ENCODE assay signal across 14 mouse cellular contexts in genomic region chr14:48257759-48258158, GRCm38 (mm10).
DNase-seq lines count a peak whose midpoint lies in the region; ATAC-seq and TF ChIP-seq lines count a peak whose summit lies in the region.
"Had no signal": no experiment of that assay in that cellular context is flagged by ENCODE, and none has a peak within 500 bp of the region (broad histone marks: within the 10 kb centered on the region; RNA-seq: fewer than 3 reads in every experiment).

No protein-coding gene starts in this region.

- 58% methylated on average over 7 of the region's 7 CpGs for WGBS in lung, embryonic 14.5 days

- peaks cover 26% of the 10 kb centered on the region for H3K36me3 ChIP-seq in lung, embryonic 14.5 days (ENCODE audit: insufficient read depth)

- H3K4me3 ChIP-seq in lung, embryonic 14.5 days (ENCODE audit: low read depth, low read length), result no peak overlapping the region
- H3K4me3 ChIP-seq: embryonic facial prominence, embryonic 12.5 days; forebrain, embryonic 10.5 days had no signal

- TF ChIP-seq CTCF in lung, embryonic 14.5 days (IDR thresholded peaks at IDR 0.05; ENCODE audit: low read depth), result no peak

- H3K27ac ChIP-seq in lung, embryonic 14.5 days (ENCODE audit: low read depth), result no peak overlapping the region
- H3K27ac ChIP-seq: embryonic facial prominence, embryonic 12.5 days; forebrain, embryonic 10.5 days had no signal

- DNase-seq in heart, postnatal 4 days, result peak; percentile 22
- no peak for DNase-seq in heart, adult 8-10 months (ENCODE audit: low spot score)
- peak; percentile 43 for DNase-seq in lung, embryonic 14.5 days
- DNase-seq in lung, postnatal 25 days (ENCODE audit: low spot score), result no peak
- DNase-seq in cerebellum, adult 11 months, result peak; percentile 56
- DNase-seq in cerebellum, postnatal 10 days, result peak; percentile 77 to 82
- DNase-seq in adrenal gland, adult (ENCODE audit: inconsistent age in 2 of 2, low spot score in 1 of 2), result no peak
- no peak for DNase-seq in right cerebral cortex, postnatal 14 days
- DNase-seq: adrenal gland, adult 8-10 months; spleen, adult 18-20 months had no signal

- no peaks in the 10 kb centered on the region for H3K9me3 ChIP-seq in lung, embryonic 14.5 days (ENCODE audit: low read depth, low read length)
- H3K9me3 ChIP-seq: embryonic facial prominence, embryonic 12.5 days; forebrain, embryonic 10.5 days had no signal

- H3K4me1 ChIP-seq in lung, embryonic 14.5 days (ENCODE audit: insufficient read depth), result no peaks in the 10 kb centered on the region
- H3K4me1 ChIP-seq: embryonic facial prominence, embryonic 12.5 days had no signal

- no peak for ATAC-seq in lung, embryonic 14.5 days (ENCODE audit: insufficient read depth)
- ATAC-seq: inflammation-experienced regulatory T-cells, adult 6 months had no signal

- no peak overlapping the region for H3K9ac ChIP-seq in lung, embryonic 14.5 days
- H3K9ac ChIP-seq: embryonic facial prominence, embryonic 12.5 days had no signal

- H3K4me2 ChIP-seq in lung, embryonic 14.5 days, result no peak overlapping the region
- H3K4me2 ChIP-seq: embryonic facial prominence, embryonic 12.5 days; midbrain, embryonic 11.5 days had no signal

- no peaks in the 10 kb centered on the region for H3K27me3 ChIP-seq in lung, embryonic 14.5 days (ENCODE audit: insufficient read depth, low read length)
- H3K27me3 ChIP-seq: embryonic facial prominence, embryonic 12.5 days had no signal

Comparison
In these comparisons a context has a peak if more than half of its experiments do, and no peak if none do; other contexts are left out.
1. DNase-seq: peak in heart, postnatal 4 days (single experiment), lung, embryonic 14.5 days (single experiment), cerebellum, adult 11 months (single experiment) and cerebellum, postnatal 10 days (2 of 2); none in heart, adult 8-10 months (single experiment), lung, postnatal 25 days (single experiment), adrenal gland, adult (0 of 2) and right cerebral cortex, postnatal 14 days (single experiment).